Mouse (Mus musculus) testis, postnatal 10 days (tissue): ENCODE results near the gene Sord.
"Not testable (repeated sequence)": the region's sequence is repeated elsewhere in the genome, so short reads cannot be mapped to it uniquely, and the experiment has no call there.

Source experiments
- DNase-seq: peaks from one replicate; pipeline ENCODE4 v3.0.0; 2021; ENCODE audit warnings: low spot score

The Sord gene

GRCm38 (mm10) chr2:122234611-122235288 lies at the start of gene Sord:
Sord (plus strand) TSS chr2:122234749.
- DNase-seq = peak; percentile 85

GRCm38 (mm10) chr2:122185086-122185485 lies 49.5 kb upstream of the Sord start:
- DNase-seq = no peak

- DNase-seq = peak; percentile 56
Measured at GRCm38 (mm10) chr2:122186106-122186505, 48.4 kb upstream of the Sord start, which contains the start of the genes Patl2 and Terb2. Patl2 (minus strand) TSS chr2:122186189. Terb2 (plus strand) TSS chr2:122186272.

GRCm38 (mm10) chr2:122186751-122187150 lies 47.8 kb upstream of the Sord start:
- DNase-seq = no peak

- no peak for DNase-seq
Measured at GRCm38 (mm10) chr2:122191849-122192248, 42.7 kb upstream of the Sord start.

- no peak for DNase-seq
Measured at GRCm38 (mm10) chr2:122194509-122194929, 40.0 kb upstream of the Sord start.

GRCm38 (mm10) chr2:122201501-122201900 lies 33.0 kb upstream of the Sord start:
- DNase-seq = no peak

- no peak for DNase-seq
Measured at GRCm38 (mm10) chr2:122206440-122207107, 28.0 kb upstream of the Sord start.

- no peak for DNase-seq
Measured at GRCm38 (mm10) chr2:122210534-122211228, 23.9 kb upstream of the Sord start.

GRCm38 (mm10) chr2:122217075-122217474 lies 17.5 kb upstream of the Sord start:
- DNase-seq = not testable (repeated sequence)

GRCm38 (mm10) chr2:122218234-122218633 lies 16.3 kb upstream of the Sord start:
- DNase-seq = no peak

- DNase-seq = no peak
Measured at GRCm38 (mm10) chr2:122221378-122221777, 13.2 kb upstream of the Sord start.

- DNase-seq = no peak
Measured at GRCm38 (mm10) chr2:122221798-122222197, 12.8 kb upstream of the Sord start.

GRCm38 (mm10) chr2:122222272-122222671 lies 12.3 kb upstream of the Sord start:
- no peak for DNase-seq

- no peak for DNase-seq
Measured at GRCm38 (mm10) chr2:122223654-122224053, 10.9 kb upstream of the Sord start.

- DNase-seq = no peak
Measured at GRCm38 (mm10) chr2:122230395-122230794, 4.2 kb upstream of the Sord start.

- no peak for DNase-seq
Measured at GRCm38 (mm10) chr2:122231616-122232015, 2.9 kb upstream of the Sord start.

- DNase-seq = no peak
Measured at GRCm38 (mm10) chr2:122233341-122233740, 1.2 kb upstream of the Sord start.

- no peak for DNase-seq
Measured at GRCm38 (mm10) chr2:122233759-122234557, 591 bp upstream of the Sord start.

GRCm38 (mm10) chr2:122235425-122235824 lies 876 bp downstream of the Sord start:
- no peak for DNase-seq

- DNase-seq = no peak
Measured at GRCm38 (mm10) chr2:122236321-122236720, 1.8 kb downstream of the Sord start.

- DNase-seq = no peak
Measured at GRCm38 (mm10) chr2:122237891-122238470, 3.4 kb downstream of the Sord start.
